Mouse (Mus musculus) forebrain, embryonic 14.5 days (tissue): ENCODE measurements around the gene Nit1. TPM values are rescaled to one million over a fixed set of nuclear protein-coding genes. Genes with fewer than 3 reads are reported as not detected.
"Not testable (repeated sequence)": the region's sequence is repeated elsewhere in the genome, so short reads cannot be mapped to it uniquely, and the experiment has no call there.

Experiments used
- ATAC-seq: fragments of 200-750 bp; cut with Nextera tagmentation; 2 replicates; pipeline ENCODE4 v1.8.0; 2017; ENCODE audit warnings: mild to moderate bottlenecking, moderate library complexity
- DNase-seq: peaks from one replicate; pipeline ENCODE4 v3.0.0-alpha.2; 2015; ENCODE audit warnings: low spot score
- H3K27ac ChIP-seq: fragments of 300-500 bp; sonication (generic); 2 replicates; pipeline ENCODE4 v1.5.1; 2014; ENCODE audit warnings: low read depth, mild to moderate bottlenecking, control low read depth, low read length, moderate library complexity
- H3K27me3 ChIP-seq: fragments of 300-500 bp; sonication (generic); replicated peaks from 2 replicates; pipeline ENCODE4 v1.6.1; 2014; ENCODE audit warnings: low read length, control low read depth, mixed read lengths; ENCODE audit not compliant: control insufficient read depth, insufficient read depth
- H3K36me3 ChIP-seq: fragments of 300-500 bp; sonication (generic); 2 replicates; pipeline ENCODE4 v1.6.1; 2014; ENCODE audit warnings: low read length, control low read depth; ENCODE audit not compliant: control insufficient read depth, insufficient read depth
- H3K4me1 ChIP-seq: fragments of 300-500 bp; sonication (generic); 2 replicates; pipeline ENCODE4 v1.6.1; 2014; ENCODE audit warnings: antibody characterized with exemption, low read length, control low read depth; ENCODE audit not compliant: control insufficient read depth, insufficient read depth
- H3K4me2 ChIP-seq: fragments of 300-500 bp; sonication (generic); 2 replicates; pipeline ENCODE4 v1.6.1; 2014; ENCODE audit warnings: mild to moderate bottlenecking, control low read depth, low read length
- H3K4me3 ChIP-seq: fragments of 300-500 bp; sonication (generic); 2 replicates; pipeline ENCODE4 v1.5.1; 2014; ENCODE audit warnings: low read depth, low read length, control low read depth
- H3K9ac ChIP-seq: fragments of 300-500 bp; sonication (generic); 2 replicates; pipeline ENCODE4 v1.6.1; 2014; ENCODE audit warnings: mild to moderate bottlenecking, low read length, control low read depth, moderate library complexity
- H3K9me3 ChIP-seq: fragments of 300-500 bp; sonication (generic); replicated peaks from 2 replicates; pipeline ENCODE4 v1.6.1; 2016; ENCODE audit warnings: low read length, control low read depth, mixed read lengths; ENCODE audit not compliant: control insufficient read depth
- WGBS: fragments of 180-500 bp; shearing (Covaris S2); extraction: QIAGEN DNeasy Blood & Tissue Kit; methylation state at CpG from one replicate; pipeline ENCODE4 v1.1.7; 2014; 5-methylcytosine and 5-hydroxymethylcytosine counted together
- polyA plus RNA-seq: library from polyadenylated mRNA; unstranded; fragments of >200 nt; fragmentation: Nextera tagmentation; extraction: Ambion mirVana; gene quantifications from 2 replicates; pipeline ENCODE4 v1.2.1, GENCODE M21; 2014

The Nit1 gene
- polyA plus RNA-seq, 1 experiment from 2014 or later, result 46.0 TPM

DNA sequence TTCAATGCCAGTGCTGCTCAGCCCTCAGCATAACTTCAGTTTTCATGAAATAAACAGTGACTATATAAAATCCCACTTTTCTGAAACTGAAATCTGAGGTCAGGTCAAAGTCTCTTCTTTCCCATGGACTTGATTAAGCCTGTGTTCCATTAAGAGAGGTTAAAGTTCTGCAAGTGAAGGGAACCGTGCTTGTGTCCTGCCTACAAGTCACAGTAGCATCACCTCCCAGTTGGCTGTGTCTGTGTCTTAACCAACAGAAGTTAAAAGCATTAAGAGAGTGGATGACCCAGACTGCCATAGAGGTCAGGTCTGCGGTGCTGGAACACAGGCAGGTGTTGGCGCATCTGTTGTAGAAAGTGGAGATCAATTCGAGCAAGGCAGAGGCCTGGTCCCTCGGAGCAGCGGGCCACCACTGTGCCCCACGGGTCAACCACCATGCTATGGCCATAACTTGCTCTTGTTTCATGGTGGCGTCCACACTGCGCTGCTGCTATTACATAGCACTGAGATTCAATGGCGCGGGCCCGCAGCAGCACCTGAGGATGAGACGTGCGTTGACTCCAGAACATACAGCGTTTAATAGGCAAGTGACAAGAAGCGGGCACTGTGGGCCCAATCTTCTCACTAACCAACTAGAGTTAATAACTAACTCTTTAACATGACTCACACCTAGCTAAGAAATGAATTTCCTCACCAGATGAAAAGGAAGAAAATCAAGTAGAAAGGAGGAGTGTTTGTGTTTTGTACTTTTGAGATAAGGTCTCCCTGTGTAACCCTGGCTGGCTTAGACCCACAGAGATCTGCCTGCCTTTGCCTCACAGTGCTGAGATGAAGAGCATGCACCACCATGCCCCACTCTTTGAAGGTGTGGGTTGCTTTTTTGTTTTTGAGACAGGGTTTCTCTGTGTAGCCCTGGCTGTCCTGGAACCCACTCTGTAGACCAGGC, 2.9 kb downstream of the Nit1 start:
- ATAC-seq, result no peak
- H3K4me1 ChIP-seq, result peaks cover 14% of the 10 kb centered on the region

GRCm38 (mm10) chr1:171330216-171330560, 15.3 kb downstream of the Nit1 start:
- Histone ChIP-seq H3K9ac (peak overlapping the region; percentile 79), H3K4me2 (peak overlapping the region; percentile 52), H3K9me3 (no peaks in the 10 kb centered on the region), H3K4me1 (peaks cover 19% of the 10 kb centered on the region), H3K27me3 (no peaks in the 10 kb centered on the region), H3K4me3 (peak overlapping the region; percentile 84), H3K27ac (peak overlapping the region; percentile 97; the same call in 1 of the 2 replicates), H3K36me3 (peaks cover 6% of the 10 kb centered on the region; the same call in 1 of the 2 replicates)
- ATAC-seq, result no peak; the same call in 1 of the 2 replicates
- DNase-seq, result peak; percentile 41
- WGBS, result 0% methylated on average over 4 of the region's 4 CpGs

More for the DNA sequence above, 2.9 kb downstream of the Nit1 start:
- no peak for DNase-seq
- Histone ChIP-seq H3K4me3 (no peak overlapping the region), H3K4me2 (no peak overlapping the region), H3K27me3 (no peaks in the 10 kb centered on the region), H3K36me3 (peaks cover 60% of the 10 kb centered on the region), H3K9me3 (peaks cover 3% of the 10 kb centered on the region; the same call in 1 of the 2 replicates), H3K27ac (no peak overlapping the region), H3K9ac (no peak overlapping the region)
- WGBS, result 98% methylated on average over 16 of the region's 16 CpGs

DNA sequence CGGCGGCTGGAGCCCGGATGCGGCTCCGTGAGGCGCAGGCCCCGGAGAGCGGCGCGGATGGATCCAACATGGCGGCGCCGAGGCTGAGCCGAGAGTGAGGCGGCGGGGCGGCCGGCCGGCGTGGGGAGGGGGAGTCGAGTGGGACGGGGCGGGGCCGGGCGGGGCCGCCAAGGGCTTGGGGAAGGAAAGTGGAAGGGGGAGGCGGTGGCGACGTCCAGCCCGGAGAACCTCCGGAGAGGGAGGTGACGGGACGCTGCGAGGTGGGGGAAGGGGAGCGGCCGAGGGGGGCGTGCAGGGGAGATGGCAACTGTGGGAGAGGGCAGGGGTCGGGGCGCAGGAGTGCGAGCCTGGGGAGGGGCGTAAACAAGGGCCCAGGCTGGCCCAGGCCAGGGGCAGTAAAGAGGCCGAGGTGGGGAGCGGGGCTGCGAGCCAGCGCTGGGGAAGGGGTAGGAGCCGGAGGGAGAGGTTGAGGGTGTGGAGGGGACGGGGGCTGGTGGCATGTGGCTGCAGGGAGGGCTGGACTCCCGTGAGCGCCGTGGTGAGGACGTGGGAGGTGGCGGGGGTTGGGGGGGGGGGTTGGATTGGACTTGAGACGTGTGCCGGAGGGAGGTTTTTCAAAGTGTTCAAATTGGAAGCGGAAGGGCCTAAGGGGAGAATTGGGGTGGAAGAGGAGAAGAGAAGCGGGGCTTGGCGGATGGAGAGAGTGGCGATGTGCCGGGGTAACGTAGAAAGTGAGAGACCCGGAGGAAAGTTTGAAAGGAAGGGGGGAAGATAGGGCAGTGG, 15.8 kb downstream of the Nit1 start:
- Histone ChIP-seq H3K27me3 (no peaks in the 10 kb centered on the region), H3K36me3 (peaks cover 6% of the 10 kb centered on the region; the same call in 1 of the 2 replicates), H3K27ac (peak overlapping the region; percentile 97), H3K4me1 (peaks cover 19% of the 10 kb centered on the region), H3K4me2 (peak overlapping the region; percentile 52), H3K9ac (peak overlapping the region; percentile 79), H3K9me3 (no peaks in the 10 kb centered on the region), H3K4me3 (peak overlapping the region; percentile 84)
- DNase-seq, result peak; percentile 91
- peak; percentile 87 for ATAC-seq
- WGBS, result 1% methylated on average over 59 of the region's 61 CpGs

- H3K4me3 ChIP-seq, result peak within 1 kb of the TSS; percentile 84
- H3K4me2 ChIP-seq, result peak within 1 kb of the TSS; percentile 52
- H3K36me3 ChIP-seq, result peaks cover 6% of the 10 kb centered on the region; the same call in 1 of the 2 replicates
- 0% methylated on average over 43 of the region's 48 CpGs for WGBS
- peak; percentile 98 for DNase-seq
- no peaks in the 10 kb centered on the region for H3K9me3 ChIP-seq
- H3K27ac ChIP-seq, result peak within 1 kb of the TSS; percentile 97
- peak within 1 kb of the TSS; percentile 79 for H3K9ac ChIP-seq
- ATAC-seq, result peak; percentile 96
- no peaks in the 10 kb centered on the region for H3K27me3 ChIP-seq
- peaks cover 19% of the 10 kb centered on the region for H3K4me1 ChIP-seq
These were observed 16.5 kb downstream of the Nit1 start, which contains the start of gene Dedd for GRCm38 (mm10) chr1:171328839-171329432. Gene Dedd, plus strand, starts transcription at chr1:171329145.

DNA sequence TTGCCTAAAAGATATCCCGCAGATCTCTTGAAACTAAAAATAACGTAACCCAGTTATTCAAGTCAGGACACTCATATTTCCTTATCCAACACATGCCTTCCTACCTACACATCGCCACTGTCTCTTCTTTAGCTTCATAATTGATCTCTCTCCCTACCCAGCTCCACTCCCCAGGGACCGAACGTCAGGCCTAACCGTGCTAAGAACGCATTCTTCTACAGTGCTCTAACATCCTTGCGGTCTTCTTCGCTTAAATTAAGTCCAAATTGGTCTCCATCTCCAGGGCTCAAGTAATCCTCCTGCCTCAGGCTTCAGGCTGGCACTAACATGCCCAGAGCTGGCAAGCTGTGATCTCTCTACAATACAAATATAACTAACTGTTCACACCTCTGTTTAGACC, 17.2 kb downstream of the Nit1 start:
- H3K4me1 ChIP-seq, result peaks cover 19% of the 10 kb centered on the region

GRCm38 (mm10) chr1:171326588-171326987, 18.9 kb downstream of the Nit1 start:
- H3K4me2 ChIP-seq, H3K36me3 ChIP-seq, H3K9ac ChIP-seq, H3K27me3 ChIP-seq, ATAC-seq, H3K9me3 ChIP-seq, H3K4me3 ChIP-seq, DNase-seq, H3K27ac ChIP-seq: not testable (repeated sequence)
- 88% methylated on average over 4 of the region's 4 CpGs for WGBS
- H3K4me1 ChIP-seq, result peaks cover 19% of the 10 kb centered on the region

More for the DNA sequence above, 17.2 kb downstream of the Nit1 start:
- Histone ChIP-seq H3K36me3 (0 out of 2 replicates have a peak, but pooled peaks cover 3% of the 10 kb centered on the region), H3K27ac (peak overlapping the region; percentile 97), H3K4me3 (peak overlapping the region; percentile 84), H3K4me2 (peak overlapping the region; percentile 52), H3K9me3 (no peaks in the 10 kb centered on the region), H3K27me3 (no peaks in the 10 kb centered on the region), H3K9ac (peak overlapping the region; percentile 79)
- DNase-seq (peak; percentile 22), ATAC-seq (no peak)
- 41% methylated on average over 9 of the region's 9 CpGs for WGBS

DNA sequence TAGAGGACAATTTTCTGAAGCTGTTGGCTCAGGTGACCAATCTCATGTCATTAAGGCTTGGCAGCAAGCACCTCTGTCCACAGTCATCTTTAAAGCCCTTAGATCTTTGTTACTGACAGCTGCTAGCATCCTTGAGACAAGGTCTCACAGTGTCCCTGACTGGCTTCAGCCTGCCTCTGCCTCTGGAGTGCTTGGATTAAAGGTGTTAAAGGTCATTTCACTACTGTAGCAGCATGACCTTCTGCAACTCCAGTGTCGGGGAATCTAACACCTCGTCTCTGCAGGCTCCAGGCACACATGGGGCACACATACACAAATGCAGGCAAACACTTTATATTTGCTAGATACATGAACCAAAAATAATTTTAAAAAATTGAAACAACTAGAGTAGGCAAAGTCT, 19.9 kb downstream of the Nit1 start:
- Histone ChIP-seq H3K4me1 (peaks cover 13% of the 10 kb centered on the region), H3K4me3 (no peak overlapping the region), H3K27me3 (no peaks in the 10 kb centered on the region), H3K9ac (no peak overlapping the region), H3K9me3 (no peaks in the 10 kb centered on the region), H3K36me3 (0 out of 2 replicates have a peak, but pooled peaks cover 3% of the 10 kb centered on the region), H3K27ac (no peak overlapping the region), H3K4me2 (no peak overlapping the region)
- WGBS, result 94% methylated on average over 2 of the region's 2 CpGs
- no peak for DNase-seq
- no peak for ATAC-seq

- no peaks in the 10 kb centered on the region for H3K27me3 ChIP-seq
- 69% methylated on average over 1 of the region's 1 CpGs for WGBS
- H3K36me3 ChIP-seq, result 0 out of 2 replicates have a peak, but pooled peaks cover 3% of the 10 kb centered on the region
- H3K4me2 ChIP-seq, result no peak overlapping the region
- H3K9ac ChIP-seq, result no peak overlapping the region
- DNase-seq (no peak), ATAC-seq (0 out of 2 replicates have a peak, but pooled peaks have one; percentile 34)
- no peak overlapping the region for H3K27ac ChIP-seq
- no peaks in the 10 kb centered on the region; the same call in 1 of the 2 replicates for H3K4me1 ChIP-seq
- no peak overlapping the region for H3K4me3 ChIP-seq
- no peaks in the 10 kb centered on the region for H3K9me3 ChIP-seq
These were observed 23.4 kb downstream of the Nit1 start for GRCm38 (mm10) chr1:171322012-171322411.
